Mouse (Mus musculus): ENCODE measurements at regions not wholly inside any gene's neighbourhood (a gene's known extent, or its start where the extent isn't known, plus 50 kb on each side); places are given as distances from the start of the nearest gene placed in this dataset.

- TF ChIP-seq CTCF (IDR thresholded peaks at IDR 0.05; ENCODE audit: low read depth, low read length) = no peak
- no peak for TF ChIP-seq POLR2A (IDR thresholded peaks at IDR 0.05; ENCODE audit: borderline replicate concordance, low read depth, low read length)
These were observed 309.5 kb upstream of the Slc30a5 start for GRCm38 (mm10) chr13:101142761-101143160.

Data from bone marrow macrophage, adult 2 months (primary cell).